Mouse (Mus musculus): ENCODE measurements around the gene Actr1a. TPM values are rescaled to one million over a fixed set of nuclear protein-coding genes. Genes with fewer than 3 reads are reported as not detected.

The Actr1a gene
- polyA plus RNA-seq, 1 experiment from 2014 or later: 127 TPM

- peaks cover 13% of the 10 kb centered on the region for H3K27me3 ChIP-seq (replicated peaks; ENCODE audit: control insufficient read depth, insufficient read depth, low read length)
- H3K36me3 ChIP-seq (ENCODE audit: control insufficient read depth, insufficient read depth, low read length): no peaks in the 10 kb centered on the region
- DNase-seq (ENCODE audit: low spot score): no peak
- H3K9ac ChIP-seq (ENCODE audit: low read length): peak overlapping the region; percentile 46; the same call in 1 of the 2 replicates
- WGBS: 16% methylated on average over 25 of the region's 25 CpGs
- H3K4me1 ChIP-seq (replicated peaks; ENCODE audit: control insufficient read depth, insufficient read depth, low read length): 0 out of 2 replicates have a peak, but pooled peaks cover 4% of the 10 kb centered on the region
- ATAC-seq (replicated peaks; ENCODE audit: low FRiP score, low TSS enrichment, low read depth): 0 out of 2 replicates have a peak, but pooled peaks have one; percentile 28
- H3K4me2 ChIP-seq (ENCODE audit: low read length): peak overlapping the region; percentile 68
- no peaks in the 10 kb centered on the region for H3K9me3 ChIP-seq (ENCODE audit: control insufficient read depth, low read length)
- no peak overlapping the region; the same call in 1 of the 2 replicates for H3K27ac ChIP-seq (ENCODE audit: low read depth)
- peak overlapping the region; percentile 50 for H3K4me3 ChIP-seq (ENCODE audit: low read depth, low read length)
Observed at GRCm38 (mm10) chr19:46357344-46358280, 37.9 kb downstream of the Actr1a start.

GRCm38 (mm10) chr19:46356701-46357138, 38.8 kb downstream of the Actr1a start:
- DNase-seq (ENCODE audit: low spot score) (peak; percentile 84), ATAC-seq (replicated peaks; ENCODE audit: low FRiP score, low TSS enrichment, low read depth) (peak; percentile 84)
- 0 out of 2 replicates have a peak, but pooled peaks cover 4% of the 10 kb centered on the region for H3K4me1 ChIP-seq (replicated peaks; ENCODE audit: control insufficient read depth, insufficient read depth, low read length)
- no peak overlapping the region for H3K27ac ChIP-seq (ENCODE audit: low read depth)
- H3K27me3 ChIP-seq (replicated peaks; ENCODE audit: control insufficient read depth, insufficient read depth, low read length): peaks cover 13% of the 10 kb centered on the region
- 1% methylated on average over 29 of the region's 29 CpGs for WGBS
- H3K9ac ChIP-seq (ENCODE audit: low read length): peak overlapping the region; percentile 46; the same call in 1 of the 2 replicates
- H3K9me3 ChIP-seq (ENCODE audit: control insufficient read depth, low read length): no peaks in the 10 kb centered on the region
- peak overlapping the region; percentile 68 for H3K4me2 ChIP-seq (ENCODE audit: low read length)
- H3K4me3 ChIP-seq (ENCODE audit: low read depth, low read length): peak overlapping the region; percentile 50
- H3K36me3 ChIP-seq (ENCODE audit: control insufficient read depth, insufficient read depth, low read length): no peaks in the 10 kb centered on the region

- Histone ChIP-seq H3K27me3 (replicated peaks; ENCODE audit: control insufficient read depth, insufficient read depth, low read length) (no peaks in the 10 kb centered on the region), H3K4me2 (ENCODE audit: low read length) (peak within 1 kb of the TSS; percentile 90), H3K9me3 (ENCODE audit: control insufficient read depth, low read length) (no peaks in the 10 kb centered on the region), H3K4me3 (ENCODE audit: low read depth, low read length) (peak within 1 kb of the TSS; percentile 64), H3K36me3 (ENCODE audit: control insufficient read depth, insufficient read depth, low read length) (no peaks in the 10 kb centered on the region), H3K27ac (ENCODE audit: low read depth) (peak within 1 kb of the TSS; percentile 61; the same call in 1 of the 2 replicates), H3K4me1 (replicated peaks; ENCODE audit: control insufficient read depth, insufficient read depth, low read length) (no peaks in the 10 kb centered on the region), H3K9ac (ENCODE audit: low read length) (peak within 1 kb of the TSS; percentile 73)
- no peak for DNase-seq (ENCODE audit: low spot score)
- ATAC-seq (replicated peaks; ENCODE audit: low FRiP score, low TSS enrichment, low read depth): no peak
- 59% methylated on average over 10 of the region's 10 CpGs for WGBS
Observed at GRCm38 (mm10) chr19:46350168-46350932, 45.2 kb downstream of the Actr1a start, which contains the start of gene 2310034G01Rik. TSS of gene 2310034G01Rik (minus strand) at chr19:46350302.

GRCm38 (mm10) chr19:46349550-46349949, 46.0 kb downstream of the Actr1a start:
- DNase-seq (ENCODE audit: low spot score): no peak
- peak overlapping the region; percentile 90 for H3K4me2 ChIP-seq (ENCODE audit: low read length)
- H3K27ac ChIP-seq (ENCODE audit: low read depth): no peak overlapping the region
- 0 out of 2 replicates have a peak, but pooled peaks cover 3% of the 10 kb centered on the region for H3K27me3 ChIP-seq (replicated peaks; ENCODE audit: control insufficient read depth, insufficient read depth, low read length)
- peak overlapping the region; percentile 64 for H3K4me3 ChIP-seq (ENCODE audit: low read depth, low read length)
- no peaks in the 10 kb centered on the region for H3K4me1 ChIP-seq (replicated peaks; ENCODE audit: control insufficient read depth, insufficient read depth, low read length)
- WGBS: 32% methylated on average over 6 of the region's 6 CpGs
- no peaks in the 10 kb centered on the region for H3K36me3 ChIP-seq (ENCODE audit: control insufficient read depth, insufficient read depth, low read length)
- peak overlapping the region; percentile 73 for H3K9ac ChIP-seq (ENCODE audit: low read length)
- no peaks in the 10 kb centered on the region for H3K9me3 ChIP-seq (ENCODE audit: control insufficient read depth, low read length)
- 0 out of 2 replicates have a peak, but pooled peaks have one; percentile 21 for ATAC-seq (replicated peaks; ENCODE audit: low FRiP score, low TSS enrichment, low read depth)

- ATAC-seq (replicated peaks; ENCODE audit: low FRiP score, low TSS enrichment, low read depth): peak; percentile 81
- Histone ChIP-seq H3K4me2 (ENCODE audit: low read length) (peak overlapping the region; percentile 90), H3K36me3 (ENCODE audit: control insufficient read depth, insufficient read depth, low read length) (no peaks in the 10 kb centered on the region), H3K4me3 (ENCODE audit: low read depth, low read length) (peak overlapping the region; percentile 64), H3K27ac (ENCODE audit: low read depth) (peak overlapping the region; percentile 61), H3K9ac (ENCODE audit: low read length) (peak overlapping the region; percentile 73), H3K4me1 (replicated peaks; ENCODE audit: control insufficient read depth, insufficient read depth, low read length) (no peaks in the 10 kb centered on the region), H3K27me3 (replicated peaks; ENCODE audit: control insufficient read depth, insufficient read depth, low read length) (0 out of 2 replicates have a peak, but pooled peaks cover 3% of the 10 kb centered on the region), H3K9me3 (ENCODE audit: control insufficient read depth, low read length) (no peaks in the 10 kb centered on the region)
- DNase-seq (ENCODE audit: low spot score): peak; percentile 82
- WGBS: under 1% methylated on average over 74 of the region's 78 CpGs
Observed at GRCm38 (mm10) chr19:46348761-46349458, 46.6 kb downstream of the Actr1a start.

GRCm38 (mm10) chr19:46347936-46348668, 47.4 kb downstream of the Actr1a start:
- ATAC-seq (replicated peaks; ENCODE audit: low FRiP score, low TSS enrichment, low read depth) (no peak; the same call in 1 of the 2 replicates), DNase-seq (ENCODE audit: low spot score) (no peak)
- H3K4me3 ChIP-seq (ENCODE audit: low read depth, low read length): peak overlapping the region; percentile 64

GRCm38 (mm10) chr19:46347146-46347545, 48.4 kb downstream of the Actr1a start:
- ATAC-seq (replicated peaks; ENCODE audit: low FRiP score, low TSS enrichment, low read depth) (no peak), DNase-seq (ENCODE audit: low spot score) (no peak)
- H3K4me2 ChIP-seq (ENCODE audit: low read length): no peak overlapping the region
- H3K4me3 ChIP-seq (ENCODE audit: low read depth, low read length): no peak overlapping the region
- 0 out of 2 replicates have a peak, but pooled peaks cover 3% of the 10 kb centered on the region for H3K27me3 ChIP-seq (replicated peaks; ENCODE audit: control insufficient read depth, insufficient read depth, low read length)
- no peaks in the 10 kb centered on the region for H3K9me3 ChIP-seq (ENCODE audit: control insufficient read depth, low read length)
- H3K9ac ChIP-seq (ENCODE audit: low read length): no peak overlapping the region
- H3K36me3 ChIP-seq (ENCODE audit: control insufficient read depth, insufficient read depth, low read length): no peaks in the 10 kb centered on the region
- no peak overlapping the region for H3K27ac ChIP-seq (ENCODE audit: low read depth)
- H3K4me1 ChIP-seq (replicated peaks; ENCODE audit: control insufficient read depth, insufficient read depth, low read length): no peaks in the 10 kb centered on the region
- 97% methylated on average over 1 of the region's 1 CpGs for whole genome bisulfite sequencing

More at GRCm38 (mm10) chr19:46347936-46348668, 47.4 kb downstream of the Actr1a start:
- no peaks in the 10 kb centered on the region for H3K4me1 ChIP-seq (replicated peaks; ENCODE audit: control insufficient read depth, insufficient read depth, low read length)
- WGBS: 31% methylated on average over 14 of the region's 14 CpGs
- H3K27me3 ChIP-seq (replicated peaks; ENCODE audit: control insufficient read depth, insufficient read depth, low read length): 0 out of 2 replicates have a peak, but pooled peaks cover 3% of the 10 kb centered on the region
- H3K4me2 ChIP-seq (ENCODE audit: low read length): peak overlapping the region; percentile 90
- peak overlapping the region; percentile 73 for H3K9ac ChIP-seq (ENCODE audit: low read length)
- H3K27ac ChIP-seq (ENCODE audit: low read depth): peak overlapping the region; percentile 61; the same call in 1 of the 2 replicates
- H3K36me3 ChIP-seq (ENCODE audit: control insufficient read depth, insufficient read depth, low read length): no peaks in the 10 kb centered on the region
- H3K9me3 ChIP-seq (ENCODE audit: control insufficient read depth, low read length): no peaks in the 10 kb centered on the region

Data from intestine, embryonic 14.5 days (tissue).